Mouse (Mus musculus) liver (tissue): ENCODE measurements around the gene Lcn9.
"Not testable (repeated sequence)": the region's sequence is repeated elsewhere in the genome, so short reads cannot be mapped to it uniquely, and the experiment has no call there.

Source experiments
- DNase-seq: peaks from one replicate; pipeline ENCODE4 v3.0.0-alpha.2; 2020; ENCODE audit warnings: mixed read lengths

Gene Lcn9

GRCm38 (mm10) chr2:25822806-25823205 is at the start of gene Lcn9:
Lcn9 (plus strand) TSS chr2:25823153.
- DNase-seq, result no peak

GRCm38 (mm10) chr2:25773507-25773906 is 49.4 kb upstream of the Lcn9 start:
- no peak for DNase-seq

DNA sequence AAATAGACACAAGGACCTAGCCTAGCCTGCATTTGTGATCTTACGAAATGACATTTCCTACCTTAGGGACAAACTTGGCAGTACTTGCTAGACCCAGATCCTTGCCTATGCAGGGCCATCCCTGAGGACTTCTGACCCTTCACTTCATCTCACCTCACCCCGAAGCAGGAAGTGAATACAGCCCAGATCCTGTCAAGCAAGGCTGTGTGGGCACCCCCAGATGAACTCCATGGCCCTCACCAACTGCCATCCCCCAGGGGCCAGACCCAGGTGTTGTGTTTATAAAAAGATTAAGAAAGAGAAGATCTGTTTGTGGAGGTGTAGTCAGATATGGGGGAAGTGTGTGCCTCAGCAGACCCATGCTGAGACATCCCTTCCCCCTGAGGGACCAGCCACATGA is 48.3 kb upstream of the Lcn9 start:
- no peak for DNase-seq

GRCm38 (mm10) chr2:25775991-25776390 is 47.0 kb upstream of the Lcn9 start:
- DNase-seq, result no peak

- no peak for DNase-seq
Measured at GRCm38 (mm10) chr2:25776717-25777116, 46.2 kb upstream of the Lcn9 start, which contains the start of gene Lcn11. Lcn11 (plus strand) TSS chr2:25777017.

DNA sequence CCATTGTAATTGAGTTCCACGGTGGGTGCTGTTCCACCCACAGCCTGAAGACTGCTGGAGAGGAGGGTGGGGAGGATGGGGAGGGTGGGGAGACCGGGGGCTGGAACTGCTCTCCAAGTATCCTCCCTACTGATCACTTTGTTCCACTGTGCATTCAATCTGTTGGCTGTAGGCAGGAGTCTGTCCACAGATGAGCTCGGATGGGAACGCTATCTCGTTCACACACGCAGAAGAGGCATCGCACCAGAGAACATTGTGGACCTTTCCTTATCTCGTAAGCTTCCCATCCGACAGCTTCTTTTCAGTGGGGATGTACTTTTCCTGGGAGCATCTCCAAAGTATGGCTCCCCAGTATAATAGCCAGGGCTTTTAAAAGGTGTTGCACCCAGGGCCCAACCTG is 43.9 kb upstream of the Lcn9 start:
- DNase-seq, result no peak

DNA sequence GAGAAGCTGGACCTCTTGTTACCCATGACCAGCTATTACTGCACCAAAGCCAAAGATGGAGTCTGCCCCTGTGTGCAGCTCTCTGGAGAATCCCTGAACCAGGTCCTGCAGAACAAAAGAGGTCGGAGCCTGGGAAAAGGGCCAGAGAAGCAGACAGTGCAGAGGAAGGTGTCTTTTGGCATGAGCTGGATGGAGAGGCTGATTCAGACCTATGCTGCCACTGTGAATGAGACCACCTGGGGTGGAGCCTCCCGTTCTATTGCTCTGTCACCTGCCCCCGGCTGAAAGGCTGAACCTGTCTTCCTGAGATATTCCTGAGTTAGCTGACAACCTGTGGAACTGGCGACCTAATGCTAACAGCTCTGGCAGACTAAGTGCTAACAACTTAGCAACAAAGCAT is 42.0 kb upstream of the Lcn9 start:
- DNase-seq, result no peak

GRCm38 (mm10) chr2:25781957-25782356 is 41.0 kb upstream of the Lcn9 start, which contains the start of gene Gm13539:
Gm13539 (plus strand) TSS chr2:25782257.
- no peak for DNase-seq

GRCm38 (mm10) chr2:25785573-25786322 is 37.2 kb upstream of the Lcn9 start:
- DNase-seq, result no peak

DNA sequence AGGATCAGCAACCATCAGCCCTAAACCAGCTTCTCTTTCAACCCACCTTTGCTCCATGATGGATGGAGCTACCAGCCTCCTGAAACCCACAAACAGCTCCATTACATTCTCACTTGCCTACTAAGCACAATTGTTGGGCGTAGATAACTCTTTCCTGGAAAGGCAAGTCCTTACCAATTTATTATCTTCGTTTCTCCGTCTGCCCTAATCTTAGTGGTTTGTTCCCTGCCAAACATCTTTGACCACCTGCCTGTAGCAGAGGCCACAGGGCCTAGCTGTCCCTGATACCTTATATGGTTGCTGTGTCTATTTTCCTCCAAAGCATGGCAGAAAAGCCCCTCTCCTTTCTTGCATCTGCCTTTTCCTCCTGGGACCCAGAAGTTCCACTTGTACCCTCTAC is 33.9 kb upstream of the Lcn9 start:
- peak; percentile 21 for DNase-seq

DNA sequence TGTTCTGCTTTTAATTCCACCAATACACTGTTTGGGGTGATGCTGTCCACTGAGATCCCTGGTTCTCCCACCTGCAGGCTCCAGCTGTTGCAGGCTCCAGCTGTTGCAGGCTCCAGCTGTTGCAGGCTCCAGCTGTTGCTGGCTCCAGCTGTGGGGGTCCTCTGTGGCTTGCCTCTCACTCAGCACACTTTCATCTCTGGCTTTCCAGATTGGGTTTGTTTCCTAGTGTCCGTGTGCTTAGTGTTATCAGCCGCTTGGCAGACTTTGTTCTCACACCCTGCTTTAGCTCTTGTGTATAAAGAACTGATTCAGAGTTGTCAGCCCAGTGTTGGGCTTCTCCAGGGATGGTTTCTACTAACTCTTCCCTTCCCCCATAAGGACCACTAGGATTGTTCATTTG is 25.3 kb upstream of the Lcn9 start:
- DNase-seq, result no peak

DNA sequence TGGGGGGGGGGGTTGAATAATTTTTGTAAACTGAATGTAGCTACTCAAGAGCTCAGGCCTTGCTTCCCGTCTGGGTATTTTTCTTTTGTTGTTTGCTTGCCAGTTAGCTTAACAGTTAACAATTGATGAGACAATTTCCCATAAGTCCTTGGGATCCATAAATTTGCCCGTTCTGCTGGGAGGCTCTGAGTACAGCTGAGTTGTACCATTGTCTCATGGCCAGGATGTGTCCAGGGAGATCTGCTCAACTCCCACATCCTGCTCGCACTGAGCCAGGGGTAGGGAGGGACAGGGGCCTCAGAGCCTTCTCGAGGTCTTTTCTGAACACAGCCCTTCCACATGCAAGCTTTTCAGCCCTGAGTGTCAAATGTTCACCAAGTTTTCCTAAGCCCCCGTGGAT is 24.9 kb upstream of the Lcn9 start:
- DNase-seq, result no peak

DNA sequence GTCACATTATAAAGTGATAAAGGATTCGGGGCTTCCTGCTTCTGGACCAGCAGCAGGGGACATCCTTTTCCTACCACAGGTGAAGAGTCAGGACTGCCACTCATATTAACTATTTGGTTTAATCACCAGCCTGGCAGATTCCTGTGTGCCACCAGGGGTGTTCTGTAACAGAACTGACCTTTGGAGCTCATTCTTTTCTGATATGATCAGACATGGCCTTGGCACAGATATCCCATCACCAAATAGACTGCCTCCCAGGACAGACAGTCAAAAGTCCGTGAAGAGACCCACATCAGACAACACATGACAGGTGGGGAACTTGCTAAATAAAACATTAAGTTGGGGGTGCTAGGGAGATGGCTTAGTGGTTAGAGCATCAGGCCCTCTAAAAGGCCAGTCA is 11.2 kb upstream of the Lcn9 start:
- DNase-seq, result no peak

DNA sequence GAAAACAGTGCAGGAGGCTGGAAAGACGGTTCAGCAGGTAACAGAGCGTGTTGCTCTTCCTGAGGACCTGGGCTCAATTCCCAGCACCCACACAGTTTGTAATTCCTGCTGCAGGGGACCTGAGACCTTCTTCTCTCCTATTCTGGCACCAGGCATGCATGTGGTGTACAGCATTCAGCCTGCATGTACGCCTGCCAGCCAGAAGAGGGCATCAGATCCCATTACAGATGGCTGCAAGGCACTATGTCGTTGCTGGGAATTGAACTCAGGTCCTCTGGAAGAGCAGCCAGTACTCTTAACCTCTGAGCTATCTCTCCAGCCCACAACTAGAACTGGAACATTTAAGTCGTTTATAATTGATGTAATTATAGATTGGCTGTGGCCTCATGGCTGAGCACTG is 9.6 kb upstream of the Lcn9 start:
- DNase-seq, result no peak

- DNase-seq, result not testable (repeated sequence)
Measured at GRCm38 (mm10) chr2:25815748-25816147, 7.2 kb upstream of the Lcn9 start, which contains the start of gene Glt6d1. Glt6d1 (minus strand) TSS chr2:25815848.

- DNase-seq, result no peak
Measured at GRCm38 (mm10) chr2:25824751-25825150, 1.8 kb downstream of the Lcn9 start.

DNA sequence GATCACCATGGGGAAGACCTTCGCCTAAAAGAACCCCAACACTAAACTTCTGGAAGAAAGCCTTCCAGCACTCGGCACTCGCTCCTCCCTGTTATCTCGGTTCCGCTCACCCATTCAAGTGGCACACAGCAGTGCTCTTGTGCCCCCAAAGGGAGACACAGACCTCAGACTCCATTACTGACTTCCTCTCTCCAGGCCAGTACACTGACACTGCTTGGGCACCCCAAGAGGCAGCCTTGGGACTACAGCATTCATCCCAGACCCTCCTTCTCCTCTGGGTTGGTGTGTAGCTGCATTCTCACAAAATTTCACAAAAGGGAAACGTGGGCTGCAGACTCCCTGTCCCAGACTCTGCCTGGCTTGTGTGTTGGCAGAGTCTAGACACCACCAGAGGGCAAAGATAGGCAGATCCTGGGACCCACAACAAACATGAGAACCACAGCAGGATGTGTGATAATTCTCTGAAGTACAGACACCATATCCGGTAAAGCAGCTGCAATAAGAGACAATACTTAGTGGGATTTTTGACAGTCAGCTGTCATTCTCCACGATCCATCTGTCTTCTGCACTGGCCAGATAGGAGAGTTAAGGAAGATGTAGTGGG is 5.5 kb downstream of the Lcn9 start:
- DNase-seq, result no peak

DNA sequence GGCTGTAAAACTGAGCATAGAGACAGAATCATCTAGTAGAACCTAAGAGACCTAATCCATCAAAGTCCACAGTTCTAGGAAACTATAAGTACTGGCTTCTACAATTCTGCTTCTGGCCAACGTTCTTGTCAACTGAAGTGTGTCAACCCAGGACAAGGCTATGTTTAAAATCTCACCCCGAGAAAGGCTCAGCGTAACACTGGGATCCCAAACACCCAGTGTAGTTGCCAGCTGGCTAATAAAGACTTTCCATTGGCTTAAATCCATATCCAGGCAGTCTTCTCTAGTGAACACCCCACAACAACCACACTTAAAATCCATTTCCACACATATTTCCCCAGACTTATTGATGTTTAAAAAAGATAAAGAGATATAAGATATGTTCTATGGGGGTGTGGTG is 7.8 kb downstream of the Lcn9 start:
- DNase-seq, result no peak

- peak; percentile 65 for DNase-seq
Measured at GRCm38 (mm10) chr2:25836291-25836690, 13.3 kb downstream of the Lcn9 start.

GRCm38 (mm10) chr2:25842161-25842560 is 19.2 kb downstream of the Lcn9 start:
- DNase-seq, result no peak

DNA sequence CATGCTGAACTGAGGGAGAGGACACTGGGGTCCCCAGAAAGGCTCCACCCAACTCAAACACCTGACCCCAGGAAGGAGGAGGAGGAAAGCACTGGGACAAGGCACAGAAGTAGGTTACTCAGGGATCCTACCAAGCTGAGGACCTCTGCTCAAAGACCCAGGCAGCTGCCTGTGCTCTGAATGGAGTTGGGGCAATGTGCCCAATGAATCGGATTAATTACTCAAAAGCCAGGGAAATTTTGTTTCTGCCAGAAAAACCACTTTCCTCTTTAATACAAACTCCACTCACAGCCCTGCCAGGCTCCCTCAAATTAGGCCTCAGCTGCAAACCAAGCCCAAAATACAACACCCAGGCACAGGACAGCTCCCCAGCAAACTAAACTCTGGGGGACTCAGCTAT is 19.8 kb downstream of the Lcn9 start:
- no peak for DNase-seq

GRCm38 (mm10) chr2:25844097-25844496 is 21.1 kb downstream of the Lcn9 start:
- DNase-seq, result no peak

DNA sequence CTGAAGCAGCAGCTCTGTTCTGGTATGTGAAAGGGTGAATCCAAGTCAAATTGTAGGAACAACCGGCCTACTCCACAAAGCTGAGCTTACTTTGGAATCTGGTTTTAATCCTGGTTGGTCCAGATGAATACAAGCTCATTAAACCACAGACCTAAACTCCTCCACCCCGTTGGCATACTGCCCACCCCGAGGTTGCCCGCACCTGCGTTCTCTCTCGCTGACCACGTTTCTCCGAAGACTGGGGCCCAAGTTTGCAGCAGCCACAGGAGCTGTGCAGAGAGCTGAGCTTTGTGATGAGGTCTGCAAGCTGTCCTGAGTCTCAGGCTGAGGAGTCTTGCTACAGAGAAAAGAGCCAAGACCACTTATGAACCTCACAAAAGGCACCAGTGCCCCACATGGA is 23.6 kb downstream of the Lcn9 start:
- DNase-seq, result no peak

DNA sequence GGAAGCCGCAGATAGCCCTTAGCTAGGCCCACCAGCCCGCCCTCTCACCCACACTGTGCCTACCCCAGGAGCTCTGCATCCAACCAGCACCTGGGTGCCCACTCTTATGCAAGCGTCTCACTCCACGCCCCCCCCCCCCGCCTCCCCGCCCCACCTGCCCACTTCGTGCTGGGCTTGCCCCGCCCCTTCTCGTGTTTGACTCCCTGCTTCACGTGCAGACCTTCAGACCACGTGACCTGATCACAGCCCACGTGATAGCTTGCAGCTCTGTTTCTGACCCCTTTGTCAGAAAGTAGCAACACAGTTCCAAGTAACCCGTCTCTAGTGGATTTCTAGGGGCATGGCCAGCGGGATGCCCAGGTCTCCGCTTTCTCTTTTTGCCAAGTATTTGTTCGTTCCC is 24.3 kb downstream of the Lcn9 start, which contains the start of gene Sohlh1:
TSS of gene Sohlh1 (minus strand) at position 23 of the 400 bp plus-strand sequence.
- no peak for DNase-seq

DNA sequence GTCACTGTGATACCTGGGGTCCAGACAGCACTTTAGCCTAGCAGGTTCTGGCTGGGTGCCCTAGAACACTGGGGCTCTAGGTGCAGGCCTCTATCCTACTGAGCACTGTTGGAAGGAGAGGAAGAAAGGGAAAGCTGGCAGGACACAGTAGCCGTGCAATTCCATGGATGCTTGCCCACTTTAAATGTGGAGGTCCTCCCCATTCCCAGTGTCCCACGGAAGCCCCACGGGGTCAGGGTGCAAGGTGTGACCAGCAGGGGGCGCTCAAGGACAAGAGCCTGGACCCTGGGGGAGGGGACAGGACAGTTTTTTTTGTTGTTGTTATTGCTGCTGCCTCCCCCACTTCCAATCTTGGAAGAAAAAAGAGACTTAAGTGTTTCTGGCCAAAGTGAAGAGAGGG is 27.4 kb downstream of the Lcn9 start:
- DNase-seq, result peak; percentile 60
